Mouse (Mus musculus) common myeloid progenitor, adult 5-6 weeks (primary cell): ENCODE measurements around the gene Zfp354c. TPM values are rescaled to one million over a fixed set of nuclear protein-coding genes. Genes with fewer than 3 reads are reported as not detected.

Experiments used
- ATAC-seq: replicated peaks from 2 replicates; pipeline ENCODE4 v1.8.0; 2016; ENCODE audit warnings: low read depth, mild to moderate bottlenecking, moderate TSS enrichment, inconsistent platforms; ENCODE audit not compliant: poor library complexity, severe bottlenecking
- total RNA-seq: library from RNA; stranded (forward); fragments of 200-1000, 187-1606 nt; gene quantifications from 2 replicates; pipeline ENCODE4 v1.2.3, GENCODE M21; 2017

Gene Zfp354c
- 1.9 and 2.3 TPM in 2 replicates for total RNA-seq

- ATAC-seq, result peak; percentile 100
Measured at GRCm38 (mm10) chr11:50827010-50827953, at the start of gene Zfp354c. TSS of gene Zfp354c (minus strand) at chr11:50827724.

- 0 out of 2 replicates have a peak, but pooled peaks have one; percentile 24 for ATAC-seq
Measured at GRCm38 (mm10) chr11:50850989-50851601, 23.6 kb upstream of the Zfp354c start.

- peak; percentile 66 for ATAC-seq
Measured at GRCm38 (mm10) chr11:50850177-50850735, 22.7 kb upstream of the Zfp354c start, which contains the start of gene Grm6. TSS of gene Grm6 (plus strand) at chr11:50850685.

GRCm38 (mm10) chr11:50849310-50849709 is 21.8 kb upstream of the Zfp354c start:
- ATAC-seq, result no peak

GRCm38 (mm10) chr11:50848520-50849137 is 21.1 kb upstream of the Zfp354c start:
- ATAC-seq, result 0 out of 2 replicates have a peak, but pooled peaks have one; percentile 29

GRCm38 (mm10) chr11:50847047-50847446 is 19.5 kb upstream of the Zfp354c start:
- no peak for ATAC-seq

- no peak for ATAC-seq
Measured at GRCm38 (mm10) chr11:50845951-50846350, 18.4 kb upstream of the Zfp354c start.

GRCm38 (mm10) chr11:50841023-50841735 is 13.7 kb upstream of the Zfp354c start, which contains the start of gene Zfp879:
TSS of gene Zfp879 (minus strand) at chr11:50841552.
- ATAC-seq, result peak; percentile 98

GRCm38 (mm10) chr11:50835727-50836126 is 8.2 kb upstream of the Zfp354c start:
- ATAC-seq, result peak; percentile 74

- no peak for ATAC-seq
Measured at GRCm38 (mm10) chr11:50826214-50826613, 1.3 kb downstream of the Zfp354c start.

- no peak for ATAC-seq
Measured at GRCm38 (mm10) chr11:50814233-50814632, 13.3 kb downstream of the Zfp354c start.

GRCm38 (mm10) chr11:50798836-50799235 is 28.7 kb downstream of the Zfp354c start:
- no peak for ATAC-seq

- ATAC-seq, result no peak
Measured at GRCm38 (mm10) chr11:50797674-50798073, 29.9 kb downstream of the Zfp354c start.

- no peak for ATAC-seq
Measured at GRCm38 (mm10) chr11:50771006-50771405, 56.5 kb downstream of the Zfp354c start.

- peak; percentile 92 for ATAC-seq
Measured at GRCm38 (mm10) chr11:50768995-50769749, 58.4 kb downstream of the Zfp354c start.

- ATAC-seq, result no peak
Measured at GRCm38 (mm10) chr11:50767039-50767438, 60.5 kb downstream of the Zfp354c start.

- ATAC-seq, result no peak
Measured at GRCm38 (mm10) chr11:50766461-50766860, 61.1 kb downstream of the Zfp354c start.
